Mouse (Mus musculus) CH12.LX (cell line): ENCODE results near the gene Hs3st6. TPM values are rescaled to one million over a fixed set of nuclear protein-coding genes. Genes with fewer than 3 reads are reported as not detected.
A peak's percentile ranks its signal among the peaks of the same experiment; 100 is the strongest.

Source experiments
- DNase-seq: peaks from one replicate; pipeline ENCODE4 v3.0.0-alpha.2; 2013; ENCODE audit errors: extremely low read depth
- H3K27ac ChIP-seq: 2 replicates; pipeline ENCODE4 v1.5.1; 2012; ENCODE audit warnings: low read depth, mild to moderate bottlenecking, control low read depth, moderate library complexity; ENCODE audit not compliant: insufficient read depth
- H3K27me3 ChIP-seq: replicated peaks from 2 replicates; pipeline ENCODE3; 2012; ENCODE audit warnings: inconsistent platforms
- H3K36me3 ChIP-seq, 2 experiments: replicated peaks in 1 of 2; 2 replicates each; pipeline versions ENCODE3 to v1.6.1; 2012; ENCODE audit warnings: inconsistent platforms in 1 of 2, low read length in 1 of 2, mild to moderate bottlenecking in 1 of 2, mixed read lengths in 1 of 2, moderate library complexity in 1 of 2; ENCODE audit not compliant: control insufficient read depth in 1 of 2, insufficient read depth in 1 of 2
- H3K4me1 ChIP-seq, 2 experiments: 2 replicates each; pipeline ENCODE4 v1.6.1; 2012; ENCODE audit warnings: inconsistent platforms in 1 of 2, moderate library complexity in 1 of 2; ENCODE audit not compliant: insufficient read depth in 2 of 2, control insufficient read depth in 1 of 2
- H3K4me2 ChIP-seq: 2 replicates; pipeline ENCODE4 v1.6.1; 2012; ENCODE audit warnings: low read depth, mild to moderate bottlenecking, control low read depth; ENCODE audit not compliant: poor library complexity, insufficient read depth, severe bottlenecking
- H3K4me3 ChIP-seq, 3 experiments: fragments of 150-350 bp in 1 of 3; sonication (generic) in 1 of 3; replicated peaks in 1 of 3; 2 replicates each; pipeline versions ENCODE3 to v1.5.1; 2011 to 2012; ENCODE audit warnings: low read depth in 2 of 3, low read length in 2 of 3, mild to moderate bottlenecking in 2 of 3, moderate library complexity in 2 of 3, control low read depth in 1 of 3, improper control_type of control experiment in 1 of 3, inconsistent platforms in 1 of 3, mixed read lengths in 1 of 3; ENCODE audit not compliant: poor library complexity in 1 of 3
- H3K79me2 ChIP-seq: replicated peaks from 2 replicates; pipeline ENCODE4 v1.6.1; 2012; ENCODE audit warnings: mild to moderate bottlenecking, moderate library complexity; ENCODE audit not compliant: control insufficient read depth, poor library complexity, insufficient read depth, severe bottlenecking; ENCODE audit errors: extremely low read depth
- H3K9ac ChIP-seq: 2 replicates; pipeline ENCODE4 v1.6.1; 2012; ENCODE audit warnings: low read depth, mild to moderate bottlenecking, control low read depth, moderate library complexity; ENCODE audit not compliant: insufficient read depth
- H3K9me3 ChIP-seq: replicated peaks from 2 replicates; pipeline ENCODE3; 2012; ENCODE audit warnings: low read length, inconsistent platforms, mixed read lengths
- CHD2 ChIP-seq: IDR thresholded peaks from 2 replicates; pipeline ENCODE4 v1.6.1; 2011; ENCODE audit warnings: low read length, improper control_type of control experiment
- CTCF ChIP-seq, 2 experiments: IDR thresholded peaks in 1 of 2; conservative IDR thresholded peaks in 1 of 2; 2 replicates each; pipeline ENCODE4 v1.5.1; 2011 to 2012; ENCODE audit warnings: low read depth in 2 of 2, low read length in 2 of 2, improper control_type of control experiment in 1 of 2, inconsistent platforms in 1 of 2, mild to moderate bottlenecking in 1 of 2, moderate library complexity in 1 of 2
- E2F4 ChIP-seq: IDR thresholded peaks from 2 replicates; pipeline ENCODE4 v1.6.1; 2011; ENCODE audit warnings: low read depth, low read length, improper control_type of control experiment; ENCODE audit not compliant: insufficient replicate concordance
- GABPA ChIP-seq: IDR thresholded peaks from 2 replicates; pipeline ENCODE4 v1.6.1; 2012; ENCODE audit warnings: low read depth, low read length, improper control_type of control experiment, inconsistent platforms; ENCODE audit not compliant: insufficient replicate concordance
- IRF4 ChIP-seq: IDR thresholded peaks from 2 replicates; pipeline ENCODE4 v1.6.1; 2014; ENCODE audit warnings: low read depth, mild to moderate bottlenecking, inconsistent platforms, low read length, improper control_type of control experiment
- JUND ChIP-seq: conservative IDR thresholded peaks from 2 replicates; pipeline ENCODE4 v1.6.1; 2011; ENCODE audit warnings: low read depth, low read length, improper control_type of control experiment
- KAT2A ChIP-seq: IDR thresholded peaks from 2 replicates; pipeline ENCODE4 v1.6.1; 2012; ENCODE audit warnings: low read length, improper control_type of control experiment, inconsistent platforms; ENCODE audit not compliant: insufficient replicate concordance
- MAX ChIP-seq: IDR thresholded peaks from 2 replicates; pipeline ENCODE4 v1.6.1; 2011; ENCODE audit warnings: low read length, improper control_type of control experiment
- MAZ ChIP-seq: IDR thresholded peaks from 2 replicates; pipeline ENCODE4 v1.6.1; 2012; ENCODE audit warnings: low read depth, mild to moderate bottlenecking, inconsistent platforms, low read length, improper control_type of control experiment, moderate library complexity
- MEF2A ChIP-seq: IDR thresholded peaks from 2 replicates; pipeline ENCODE4 v1.6.1; 2014; ENCODE audit warnings: low read depth, mild to moderate bottlenecking, inconsistent platforms, low read length, improper control_type of control experiment, borderline replicate concordance
- MYC ChIP-seq: IDR thresholded peaks from 2 replicates; pipeline ENCODE4 v1.6.1; 2011; ENCODE audit warnings: low read depth, mild to moderate bottlenecking, improper control_type of control experiment, low read length
- NRF1 ChIP-seq: IDR thresholded peaks from 2 replicates; pipeline ENCODE4 v1.6.1; 2014; ENCODE audit warnings: low read depth, mild to moderate bottlenecking, inconsistent platforms, low read length, improper control_type of control experiment, moderate library complexity
- PAX5 ChIP-seq: IDR thresholded peaks from 2 replicates; pipeline ENCODE4 v1.6.1; 2012; ENCODE audit warnings: low read length, inconsistent platforms, mixed read lengths
- POLR2A ChIP-seq: IDR thresholded peaks from 2 replicates; pipeline ENCODE4 v1.6.1; 2011; ENCODE audit warnings: low read depth, mild to moderate bottlenecking, improper control_type of control experiment, low read length
- RAD21 ChIP-seq: IDR thresholded peaks from 2 replicates; pipeline ENCODE4 v1.6.1; 2011; ENCODE audit warnings: low read depth, mild to moderate bottlenecking, low read length, improper control_type of control experiment, moderate library complexity
- RCOR1 ChIP-seq: conservative IDR thresholded peaks from 2 replicates; pipeline ENCODE4 v1.6.1; 2012; ENCODE audit warnings: low read depth, mild to moderate bottlenecking, inconsistent platforms, low read length, improper control_type of control experiment
- SIN3A ChIP-seq: IDR thresholded peaks from 2 replicates; pipeline ENCODE4 v1.6.1; 2012; ENCODE audit warnings: low read length, improper control_type of control experiment, inconsistent platforms
- SMC3 ChIP-seq: IDR thresholded peaks from 2 replicates; pipeline ENCODE4 v1.6.1; 2011; ENCODE audit warnings: low read depth, low read length, improper control_type of control experiment
- TBP ChIP-seq: conservative IDR thresholded peaks from 2 replicates; pipeline ENCODE4 v1.6.1; 2011; ENCODE audit warnings: low read depth, low read length, improper control_type of control experiment
- USF2 ChIP-seq: conservative IDR thresholded peaks from 2 replicates; pipeline ENCODE4 v1.6.1; 2011; ENCODE audit warnings: low read depth, low read length, improper control_type of control experiment
- ZKSCAN1 ChIP-seq: IDR thresholded peaks from 2 replicates; pipeline ENCODE4 v1.6.1; 2012; ENCODE audit warnings: low read depth, inconsistent platforms, low read length, improper control_type of control experiment, borderline replicate concordance
- ZMIZ1 ChIP-seq: IDR thresholded peaks from 2 replicates; pipeline ENCODE4 v1.6.1; 2012; ENCODE audit warnings: low read depth, mild to moderate bottlenecking, inconsistent platforms, low read length, improper control_type of control experiment
- ZNF384 ChIP-seq: IDR thresholded peaks from 2 replicates; pipeline ENCODE4 v1.6.1; 2012; ENCODE audit warnings: low read depth, low read length, improper control_type of control experiment, inconsistent platforms
- dilution Hi-C: fragments of 300-500 bp; cut with MboI; formaldehyde crosslinking; loops from 2 replicates; pipeline ENCODE4 v1.14.3; 2020; ENCODE audit warnings: low sequenced_read_pairs; ENCODE audit not compliant: extremely low pct_unique_long_range_greater_than_20kb, extremely low pct_ligation_motif_present
- in situ Hi-C: fragments of 300-500 bp; cut with MboI; formaldehyde crosslinking; loops from 3 replicates; pipeline ENCODE4 v1.14.3; 2019; ENCODE audit warnings: low sequenced_read_pairs, low pct_ligation_motif_present, low pct_unique_long_range_greater_than_20kb, mixed read lengths
- polyA plus RNA-seq: library from polyadenylated mRNA; unstranded; fragments of >175 nt; gene quantifications from 2 replicates; pipeline ENCODE4 v1.2.1, GENCODE M21; 2012; ENCODE audit warnings: low read depth; ENCODE audit not compliant: insufficient read length
- total RNA-seq, 2 experiments: library from RNA; depleted of rRNA; stranded (reverse); fragments of 300-350 nt in 1 of 2; fragments of >200 nt in 1 of 2; gene quantifications; 2 replicates each; pipeline ENCODE4 v1.2.3; 2012 to 2014

Gene Hs3st6
- total and polyA plus RNA-seq, 3 experiments, result 0.30 TPM; not detected in 2

GRCm38 (mm10) chr17:24799476-24799875 is 46.7 kb downstream of the Hs3st6 start:
- Histone ChIP-seq H3K9me3 (no peaks in the 10 kb centered on the region), H3K9ac (no peak overlapping the region), H3K4me1 (peaks cover 4 to 6% of the 10 kb centered on the region in 2 experiments; a peak in 3 of 4 replicates), H3K4me3 (no peak overlapping the region), H3K36me3 (no peaks in the 10 kb centered on the region), H3K79me2 (no peaks in the 10 kb centered on the region), H3K27ac (no peak overlapping the region), H3K4me2 (no peak overlapping the region), H3K27me3 (peaks cover 18% of the 10 kb centered on the region)
- no peak for TF ChIP-seq USF2
- TF ChIP-seq MAX, result no peak
- TF ChIP-seq IRF4, result no peak
- no peak for TF ChIP-seq PAX5
- TF ChIP-seq NRF1, result no peak
- TF ChIP-seq JUND, result no peak
- no peak for TF ChIP-seq MAZ
- in situ Hi-C loops (no loop called here), dilution Hi-C loops (no loop called here)
- DNase-seq, result no peak

- Histone ChIP-seq H3K27me3 (peaks cover 28% of the 10 kb centered on the region), H3K4me1 (peaks cover 4 to 10% of the 10 kb centered on the region in 2 experiments; a peak in 3 of 4 replicates), H3K4me3 (no peak overlapping the region), H3K79me2 (no peaks in the 10 kb centered on the region), H3K36me3 (no peaks in the 10 kb centered on the region), H3K9ac (no peak overlapping the region), H3K9me3 (no peaks in the 10 kb centered on the region), H3K4me2 (no peak overlapping the region), H3K27ac (no peak overlapping the region)
- dilution Hi-C loops, result no loop called here
- in situ Hi-C loops, result no loop called here
- no peak for DNase-seq
- TF ChIP-seq CTCF (conservative IDR thresholded peaks at IDR 0.05 in 1 of 2, IDR thresholded peaks at IDR 0.05 in 1 of 2; ENCODE audit: low read depth in 2 of 2, low read length in 2 of 2), result peak in 1 of 2 experiments; percentile 48; a peak in 2 of 4 replicates
- 0 out of 2 replicates have a peak, but pooled peaks have one; percentile 29 for TF ChIP-seq MYC
- TF ChIP-seq IRF4, result no peak
- TF ChIP-seq SMC3, result peak; percentile 12; the same call in 1 of the 2 replicates
These were observed 47.7 kb downstream of the Hs3st6 start for GRCm38 (mm10) chr17:24800524-24800923.

- no peak within 1 kb of the TSS for H3K27ac ChIP-seq
- 0 out of 2 replicates have a peak within 1 kb of the TSS, but pooled peaks have one; percentile 8 for H3K9ac ChIP-seq
- H3K4me2 ChIP-seq, result peak within 1 kb of the TSS; percentile 44; the same call in 1 of the 2 replicates
- peaks cover 0 to 6% of the 10 kb centered on the region in 2 experiments; a peak in 3 of 4 replicates for H3K4me1 ChIP-seq
- H3K36me3 ChIP-seq, result no peaks in the 10 kb centered on the region
- H3K4me3 ChIP-seq, result peak within 1 kb of the TSS; percentile 60 to 74 (median 64)
- H3K27me3 ChIP-seq, result peaks cover 49% of the 10 kb centered on the region
- in situ Hi-C loops (no loop called here), dilution Hi-C loops (no loop called here)
- DNase-seq, result peak; percentile 67
- H3K9me3 ChIP-seq, result no peaks in the 10 kb centered on the region
- H3K79me2 ChIP-seq, result no peaks in the 10 kb centered on the region
- TF ChIP-seq GABPA (no peak), SMC3 (no peak), ZKSCAN1 (no peak), POLR2A (peak; percentile 88), E2F4 (no peak), SIN3A (peak; percentile 76), TBP (0 out of 2 replicates have a peak, but pooled peaks have one; percentile 44), ZMIZ1 (peak; percentile 31; the same call in 1 of the 2 replicates), CHD2 (no peak), MEF2A (no peak), ZNF384 (no peak), CTCF (conservative IDR thresholded peaks at IDR 0.05 in 1 of 2, IDR thresholded peaks at IDR 0.05 in 1 of 2; ENCODE audit: low read depth in 2 of 2, low read length in 2 of 2) (no peak), RAD21 (no peak), MYC (peak; percentile 96), RCOR1 (no peak), KAT2A (no peak)
These were observed 51.5 kb downstream of the Hs3st6 start, which contains the start of gene Meiob for GRCm38 (mm10) chr17:24803952-24804951. Gene Meiob, plus strand, starts transcription at chr17:24804289.
